9 mouse cellular contexts compared by ENCODE assay signal in genomic region chr12:112151244-112151979, GRCm38 (mm10). TPM values are rescaled to one million over a fixed set of nuclear protein-coding genes. Genes with fewer than 3 reads are reported as not detected.
DNase-seq lines count a peak whose midpoint lies in the region; ATAC-seq and TF ChIP-seq lines count a peak whose summit lies in the region.
"Had no signal": no experiment of that assay in that cellular context is flagged by ENCODE, and none has a peak within 500 bp of the region (broad histone marks: within the 10 kb centered on the region; RNA-seq: fewer than 3 reads in every experiment).

No protein-coding gene starts in this region.

- H3K27ac ChIP-seq in heart, postnatal 0 days (ENCODE audit: low read depth), result peak overlapping the region; percentile 48
- H3K27ac ChIP-seq in liver, adult 2 months (replicated peaks; ENCODE audit: insufficient read depth, low read depth, low read length), result peak overlapping the region; percentile 34; the same call in 1 of the 2 replicates
- peak overlapping the region; percentile 41; the same call in 1 of the 2 replicates for H3K27ac ChIP-seq in stomach, embryonic 16.5 days (ENCODE audit: low read length)
- H3K27ac ChIP-seq in left cerebral cortex, adult 2 months, result no peak overlapping the region
- H3K27ac ChIP-seq in layer of hippocampus, adult 2 months, result no peak overlapping the region; the same call in 1 of the 2 replicates

- no peak for TF ChIP-seq CTCF in heart, postnatal 0 days (IDR thresholded peaks at IDR 0.05; ENCODE audit: low read depth)
- no peak for TF ChIP-seq CTCF in liver, adult 2 months (IDR thresholded peaks at IDR 0.05; ENCODE audit: low read depth, low read length)
- no peak for TF ChIP-seq CTCF in left cerebral cortex, adult 2 months (IDR thresholded peaks at IDR 0.05)
- TF ChIP-seq CTCF in layer of hippocampus, adult 2 months (conservative IDR thresholded peaks at IDR 0.05), result no peak

- H3K79me2 ChIP-seq in liver, adult 2 months (ENCODE audit: control insufficient read depth, insufficient read depth, low read length), result no peaks in the 10 kb centered on the region

- H3K36me3 ChIP-seq in heart, postnatal 0 days (replicated peaks; ENCODE audit: control insufficient read depth, insufficient read depth, low read length), result no peaks in the 10 kb centered on the region
- no peaks in the 10 kb centered on the region for H3K36me3 ChIP-seq in liver, adult 2 months (ENCODE audit: control insufficient read depth, insufficient read depth, low read length)
- H3K36me3 ChIP-seq in stomach, embryonic 16.5 days (ENCODE audit: control insufficient read depth, insufficient read depth, low read length), result no peaks in the 10 kb centered on the region

- DNase-seq in urinary bladder, postnatal 14 days (ENCODE audit: low spot score), result peak; percentile 24
- DNase-seq in urinary bladder, adult 18-20 months (ENCODE audit: low spot score in 2 of 2), result no peak
- no peak for DNase-seq in heart, postnatal 0 days (ENCODE audit: low spot score)
- DNase-seq in liver, adult 2 months (ENCODE audit: extremely low read depth, low read depth, low spot score), result no peak
- no peak for DNase-seq in left cerebral cortex, adult 2 months (ENCODE audit: extremely low spot score in 1 of 2, low spot score in 2 of 2)
- DNase-seq in layer of hippocampus, adult 2 months (ENCODE audit: low spot score in 2 of 2), result no peak
- no peak for DNase-seq in frontal cortex, postnatal 25 days (ENCODE audit: low spot score in 2 of 2)

- H3K4me1 ChIP-seq in heart, postnatal 0 days (ENCODE audit: control insufficient read depth, insufficient read depth), result peaks cover 19% of the 10 kb centered on the region
- H3K4me1 ChIP-seq in liver, adult 2 months (ENCODE audit: control insufficient read depth, insufficient read depth, low read length), result peaks cover 3% of the 10 kb centered on the region; the same call in 1 of the 2 replicates
- peaks cover 24% of the 10 kb centered on the region for H3K4me1 ChIP-seq in stomach, embryonic 16.5 days (ENCODE audit: control insufficient read depth, insufficient read depth, low read length)

- 46% methylated on average over 12 of the region's 12 CpGs for WGBS in heart, postnatal 0 days
- WGBS in liver, adult 2 months, result 50% methylated on average over 12 of the region's 12 CpGs
- 41% methylated on average over 12 of the region's 12 CpGs for WGBS in stomach, embryonic 16.5 days

- H3K9ac ChIP-seq in heart, postnatal 0 days (replicated peaks; ENCODE audit: low read depth, low read length), result no peak overlapping the region
- no peak overlapping the region for H3K9ac ChIP-seq in liver, adult 2 months (ENCODE audit: low read depth, low read length)
- no peak overlapping the region for H3K9ac ChIP-seq in stomach, embryonic 16.5 days (ENCODE audit: low read length)

- intact Hi-C loops in left cerebral cortex, adult 2 months (cut with DNase I), result no loop called here

- H3K4me2 ChIP-seq in heart, postnatal 0 days (ENCODE audit: low read depth, low read length), result no peak overlapping the region
- H3K4me2 ChIP-seq in stomach, embryonic 16.5 days (ENCODE audit: low read depth, low read length), result no peak overlapping the region

- H3K4me3 ChIP-seq in heart, postnatal 0 days (ENCODE audit: low read depth, low read length), result no peak overlapping the region
- no peak overlapping the region for H3K4me3 ChIP-seq in liver, adult 2 months (ENCODE audit: insufficient read depth, low read depth, low read length)
- H3K4me3 ChIP-seq in stomach, embryonic 16.5 days (replicated peaks; ENCODE audit: low read length), result no peak overlapping the region
- H3K4me3 ChIP-seq in left cerebral cortex, adult 2 months, result no peak overlapping the region
- no peak overlapping the region for H3K4me3 ChIP-seq in layer of hippocampus, adult 2 months

- no peak for TF ChIP-seq POLR2A in liver, adult 2 months (IDR thresholded peaks at IDR 0.05; ENCODE audit: extremely low read depth, insufficient read depth, low read length)

- peaks cover 28% of the 10 kb centered on the region for H3K27me3 ChIP-seq in heart, postnatal 0 days (ENCODE audit: control insufficient read depth, insufficient read depth, low read length)
- H3K27me3 ChIP-seq in liver, adult 2 months (ENCODE audit: control insufficient read depth, insufficient read depth, low read length), result peaks cover 6% of the 10 kb centered on the region; the same call in 1 of the 2 replicates
- H3K27me3 ChIP-seq in stomach, embryonic 16.5 days (ENCODE audit: control insufficient read depth, insufficient read depth, low read length), result 0 out of 2 replicates have a peak, but pooled peaks cover 4% of the 10 kb centered on the region

- H3K9me3 ChIP-seq in heart, postnatal 0 days (replicated peaks; ENCODE audit: control insufficient read depth, low read length), result no peaks in the 10 kb centered on the region
- no peaks in the 10 kb centered on the region for H3K9me3 ChIP-seq in stomach, embryonic 16.5 days (replicated peaks; ENCODE audit: control insufficient read depth, low read length)

- no peak for ATAC-seq in heart, postnatal 0 days (ENCODE audit: insufficient read depth, low read depth)
- 0 out of 2 replicates have a peak, but pooled peaks have one; percentile 18 for ATAC-seq in stomach, embryonic 16.5 days (ENCODE audit: insufficient read depth, low FRiP score)

- no peak for TF ChIP-seq EP300 in heart, postnatal 0 days (IDR thresholded peaks at IDR 0.05; ENCODE audit: low read depth)

RNA-seq across cellular contexts. Expression of gene Kif26a, which starts 5.4 kb away (rescaled TPM):
- total RNA-seq in heart, postnatal 0 days (2014; rRNA removed; ENCODE audit: low replicate concordance), result 26.0 and 53.0 TPM in 2 replicates
- polyA plus RNA-seq in heart, postnatal 0 days (2015; fragmentation: Nextera tagmentation; extraction: Ambion mirVana), result 1.9 and 2.8 TPM in 2 replicates
- total RNA-seq in liver, adult 2 months (2014; rRNA removed), result 0.27 and 0.28 TPM in 2 replicates
- 0.77 and 0.84 TPM in 2 replicates for polyA plus RNA-seq in liver, adult 2 months (2012; rRNA removed)
- 2.6 and 3.5 TPM in 2 replicates for polyA plus RNA-seq in stomach, embryonic 16.5 days (2015; fragmentation: Nextera tagmentation; extraction: Ambion mirVana)
- 1 to 10 TPM; 4.9 to 5.2 TPM for total RNA-seq in left cerebral cortex, adult 2 months (2021)
- total RNA-seq in layer of hippocampus, adult 2 months (2021), result 1 to 10 TPM; 5.0 to 5.8 TPM
- total RNA-seq: hematopoietic stem cell, adult 5-6 weeks had no signal

RNA-seq across cellular contexts. Expression of gene Aspg, which starts 44.9 kb away (rescaled TPM):
- total RNA-seq in heart, postnatal 0 days (2014; rRNA removed; ENCODE audit: low replicate concordance), result 0.04 and 3.6 TPM in 2 replicates
- 0.08 and 0.11 TPM in 2 replicates for polyA plus RNA-seq in heart, postnatal 0 days (2015; fragmentation: Nextera tagmentation; extraction: Ambion mirVana)
- 162 and 179 TPM in 2 replicates for total RNA-seq in liver, adult 2 months (2014; rRNA removed)
- polyA plus RNA-seq in liver, adult 2 months (2012; rRNA removed), result 398 and 612 TPM in 2 replicates
- 3.8 and 5.2 TPM in 2 replicates for polyA plus RNA-seq in stomach, embryonic 16.5 days (2015; fragmentation: Nextera tagmentation; extraction: Ambion mirVana)
- 1 to 10 TPM; 4.7 to 4.9 TPM for total RNA-seq in left cerebral cortex, adult 2 months (2021)
- total RNA-seq in layer of hippocampus, adult 2 months (2021), result 1 to 10 TPM; 1.4 to 3.4 TPM
- total RNA-seq: hematopoietic stem cell, adult 5-6 weeks had no signal

Comparison
In these comparisons a context has a peak if more than half of its experiments do, and no peak if none do; other contexts are left out.
1. H3K27ac ChIP-seq: peak in heart, postnatal 0 days (single experiment), liver, adult 2 months (single experiment) and stomach, embryonic 16.5 days (single experiment); none in left cerebral cortex, adult 2 months (single experiment) and layer of hippocampus, adult 2 months (single experiment).
2. RNA of gene Aspg, which starts 44.9 kb away (total RNA-seq): 162 to 179 TPM in liver, adult 2 months; 4.7 to 4.9 TPM in left cerebral cortex, adult 2 months, 0.04 to 3.6 TPM in heart, postnatal 0 days and 1.4 to 3.4 TPM in layer of hippocampus, adult 2 months; every median in the first group is over 10 times any median in the second.